Mouse (Mus musculus): ENCODE measurements around the gene Tmem120a. TPM values are rescaled to one million over a fixed set of nuclear protein-coding genes. Genes with fewer than 3 reads are reported as not detected.

Gene Tmem120a
- 60.9 and 62.6 TPM in 2 replicates for polyA plus RNA-seq (2012; rRNA removed)

GRCm38 (mm10) chr5:135743741-135744609 lies at the start of gene Tmem120a:
TSS of gene Tmem120a (minus strand) at chr5:135744448.

GRCm38 (mm10) chr5:135778471-135779445 lies 34.5 kb upstream of the Tmem120a start, which contains the start of gene Mdh2:
TSS of gene Mdh2 (plus strand) at chr5:135778480.

GRCm38 (mm10) chr5:135777796-135778470 lies 33.7 kb upstream of the Tmem120a start, which contains the start of gene Styxl1:
TSS of gene Styxl1 (minus strand) at chr5:135778385.

Other genes with a start within 250 kb of the Tmem120a start
- gene Hip1, start 199.3 kb downstream of the Tmem120a start, polyA plus RNA-seq (2012; rRNA removed): 33.2 and 39.5 TPM in 2 replicates
- gene Ccl26, start 180.9 kb downstream of the Tmem120a start, polyA plus RNA-seq (2012; rRNA removed): not detected in 2 replicates
- gene Ccl24, start 171.4 kb downstream of the Tmem120a start, polyA plus RNA-seq (2012; rRNA removed): 1.1 and 1.2 TPM in 2 replicates
- gene Rhbdd2, start 111.8 kb downstream of the Tmem120a start, polyA plus RNA-seq (2012; rRNA removed): 50.9 and 56.4 TPM in 2 replicates
- gene Por, start 74.4 kb downstream of the Tmem120a start, polyA plus RNA-seq (2012; rRNA removed): 225 and 283 TPM in 2 replicates
- gene Styxl1, start 33.9 kb upstream of the Tmem120a start, polyA plus RNA-seq (2012; rRNA removed): 2.3 and 2.6 TPM in 2 replicates
- 551 and 725 TPM in 2 replicates for gene Mdh2, start 34.0 kb upstream of the Tmem120a start, polyA plus RNA-seq (2012; rRNA removed)
- 0.03 and 0.10 TPM in 2 replicates for gene Srrm3, start 62.4 kb upstream of the Tmem120a start, polyA plus RNA-seq (2012; rRNA removed)
- gene Hspb1, start 143.5 kb upstream of the Tmem120a start, polyA plus RNA-seq (2012; rRNA removed): 447 and 474 TPM in 2 replicates
- gene Ywhag, start 190.2 kb upstream of the Tmem120a start, polyA plus RNA-seq (2012; rRNA removed): 116 and 123 TPM in 2 replicates
- gene Ssc4d, start 230.1 kb upstream of the Tmem120a start, polyA plus RNA-seq (2012; rRNA removed): 8.4 and 10.3 TPM in 2 replicates
- gene Zp3, start 235.7 kb upstream of the Tmem120a start, polyA plus RNA-seq (2012; rRNA removed): 159 and 201 TPM in 2 replicates

All from ovary, adult 2 months (tissue).